Mouse (Mus musculus) spleen, adult 12 weeks (tissue): Measurements from ENCODE around the gene Desi1.

Source experiments
- DNase-seq: peaks from one replicate; pipeline ENCODE4 v3.0.0; 2022; ENCODE audit warnings: low spot score

Desi1 gene

DNA sequence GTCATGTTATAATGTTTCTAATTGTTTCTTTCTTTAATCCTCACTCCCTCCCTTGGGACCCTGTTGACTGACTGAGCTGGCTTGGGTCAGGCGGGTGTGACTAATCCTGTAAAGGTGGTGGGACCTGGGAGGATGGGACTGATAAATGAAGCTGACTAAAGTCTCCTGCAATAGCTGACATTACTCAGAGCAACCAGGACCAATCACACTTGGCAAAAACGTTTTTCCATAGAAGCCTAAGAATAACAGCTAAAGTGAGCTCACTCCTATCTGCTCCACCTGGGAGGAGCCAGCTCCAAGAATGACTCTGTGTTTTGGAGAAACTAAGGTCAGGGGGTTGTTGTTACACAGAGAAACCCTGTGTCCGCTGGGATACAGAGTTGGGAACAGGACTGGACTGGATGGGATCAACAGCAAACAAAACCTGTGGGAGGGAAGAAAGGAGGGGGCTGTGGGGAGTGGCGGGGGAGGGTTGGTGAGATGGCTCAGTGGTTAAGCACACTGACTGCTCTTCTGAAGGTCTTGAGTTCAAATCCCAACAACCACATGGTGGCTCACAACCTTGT is 68.6 kb downstream of the Desi1 start:
- DNase-seq, result no peak

DNA sequence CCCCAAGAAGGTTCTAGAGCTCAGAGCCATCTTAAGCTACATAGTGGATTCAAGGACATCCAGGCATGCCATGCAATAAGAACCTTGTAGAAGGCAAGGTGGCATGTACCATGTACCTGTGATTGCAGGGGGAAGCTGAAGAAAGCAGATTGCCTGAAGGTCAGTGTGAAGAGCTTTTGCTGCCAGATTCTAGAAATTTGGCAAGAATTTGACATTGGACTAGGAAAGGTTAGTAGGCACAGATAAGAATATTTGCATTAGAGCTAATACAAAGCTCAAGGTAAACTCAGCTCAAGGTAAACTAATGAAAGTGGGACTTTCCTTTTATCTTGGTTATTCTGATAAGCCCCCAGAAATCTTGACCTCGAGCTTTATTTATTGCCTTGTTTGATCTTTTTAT is 69.4 kb downstream of the Desi1 start:
- no peak for DNase-seq

DNA sequence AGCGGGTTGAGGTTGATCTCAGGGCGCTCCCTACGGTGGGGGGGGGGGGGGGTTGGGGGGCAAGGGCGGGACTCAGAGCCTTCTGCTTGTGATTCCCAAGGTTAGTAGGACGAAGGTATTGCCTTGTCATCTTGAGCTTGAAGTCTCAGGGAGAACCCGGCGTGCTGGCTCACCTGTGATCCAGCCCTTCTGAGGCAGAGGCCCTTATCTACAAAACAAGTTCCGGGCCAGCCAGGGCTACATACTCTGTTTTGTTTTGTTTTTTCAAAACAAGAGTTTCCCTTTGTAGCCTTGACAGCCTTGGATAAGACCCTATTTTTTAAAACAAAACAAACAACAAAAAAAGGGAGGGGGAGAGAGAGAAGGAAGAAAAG is 72.6 kb downstream of the Desi1 start:
- no peak for DNase-seq

DNA sequence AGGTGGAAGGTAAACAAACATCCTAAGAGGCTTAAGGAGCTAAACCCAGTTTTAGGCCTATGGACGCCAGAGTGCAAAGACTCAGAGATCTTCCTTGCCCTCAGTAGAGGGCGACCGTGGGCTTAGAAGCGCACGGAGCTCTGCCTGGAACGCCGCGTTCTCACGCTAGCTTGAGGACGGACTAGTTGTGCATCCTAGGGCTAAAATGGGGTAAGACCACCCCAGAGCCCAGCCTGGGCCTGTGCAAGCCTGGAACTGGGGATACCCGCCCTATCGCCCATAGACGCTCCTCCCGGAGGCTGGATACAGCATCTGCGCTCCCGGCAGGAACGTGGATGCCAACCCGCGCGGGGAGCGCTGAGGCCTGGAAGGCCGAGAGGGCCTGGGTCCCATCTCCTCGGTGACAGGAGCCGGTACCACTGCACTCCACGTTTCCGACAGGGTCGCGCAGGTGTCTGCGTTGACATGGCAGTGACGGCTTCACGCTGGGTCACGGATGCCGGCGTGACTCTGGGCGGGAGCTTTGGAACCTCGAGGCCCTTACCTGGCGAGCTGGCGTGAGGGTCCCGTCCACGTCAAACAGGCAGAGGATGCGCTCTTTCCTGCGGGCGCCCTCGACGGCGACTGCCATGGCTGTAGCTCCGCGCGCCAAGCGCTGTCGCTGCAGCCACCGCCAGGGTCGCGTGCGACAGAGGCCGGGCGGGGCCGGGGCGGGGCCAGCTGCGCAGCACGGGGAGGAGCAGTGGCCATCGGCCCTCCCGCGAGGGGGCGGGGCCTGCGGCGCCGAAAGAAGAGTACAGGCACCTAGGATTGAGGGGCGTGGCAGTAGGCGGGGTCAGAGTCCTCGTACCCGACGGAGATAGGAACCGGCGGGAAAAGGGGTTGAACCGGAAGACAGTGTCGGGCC is 73.2 kb downstream of the Desi1 start, which contains the start of gene Pmm1:
Gene Pmm1, minus strand, starts transcription at position 760 of the 907 bp plus-strand sequence.
- peak; percentile 99 for DNase-seq

DNA sequence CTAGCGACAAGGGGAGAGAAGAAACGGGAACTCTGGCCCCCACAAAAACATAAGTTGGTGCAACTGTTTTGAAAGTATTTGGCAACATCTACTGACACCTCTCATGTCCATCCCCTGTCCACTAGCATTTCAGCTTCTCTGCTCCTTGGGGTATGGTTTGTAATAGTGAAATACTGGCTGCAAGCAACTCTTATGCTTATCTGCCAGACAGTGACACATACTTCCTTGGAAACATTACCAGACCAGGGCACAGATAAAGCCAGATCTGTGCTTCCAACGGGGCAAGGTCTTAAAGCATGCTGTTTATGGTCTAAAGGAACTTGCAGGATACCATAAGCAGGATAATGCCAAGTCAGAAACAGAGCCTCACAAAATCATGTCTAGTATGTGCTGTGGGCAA is 74.8 kb downstream of the Desi1 start:
- no peak for DNase-seq

DNA sequence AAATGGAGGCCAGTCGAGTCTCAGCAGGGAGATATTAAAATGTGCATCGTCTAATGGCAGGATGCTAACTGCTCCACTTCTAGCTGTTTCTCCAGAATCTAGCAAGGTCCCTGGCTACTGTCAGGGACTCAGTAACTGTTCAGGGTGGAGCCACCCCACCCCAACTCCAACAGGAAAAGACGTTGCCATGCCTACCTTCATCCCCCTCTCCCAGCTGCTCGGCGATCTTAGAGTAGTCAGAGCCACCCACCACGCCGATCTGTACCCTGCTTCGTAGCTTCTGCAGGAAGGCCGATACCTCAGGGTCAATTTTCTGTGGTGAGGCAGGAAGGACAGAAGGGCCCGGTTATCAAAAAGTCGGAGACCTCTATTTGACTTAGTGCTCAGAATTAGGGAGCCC is 76.1 kb downstream of the Desi1 start:
- no peak for DNase-seq

DNA sequence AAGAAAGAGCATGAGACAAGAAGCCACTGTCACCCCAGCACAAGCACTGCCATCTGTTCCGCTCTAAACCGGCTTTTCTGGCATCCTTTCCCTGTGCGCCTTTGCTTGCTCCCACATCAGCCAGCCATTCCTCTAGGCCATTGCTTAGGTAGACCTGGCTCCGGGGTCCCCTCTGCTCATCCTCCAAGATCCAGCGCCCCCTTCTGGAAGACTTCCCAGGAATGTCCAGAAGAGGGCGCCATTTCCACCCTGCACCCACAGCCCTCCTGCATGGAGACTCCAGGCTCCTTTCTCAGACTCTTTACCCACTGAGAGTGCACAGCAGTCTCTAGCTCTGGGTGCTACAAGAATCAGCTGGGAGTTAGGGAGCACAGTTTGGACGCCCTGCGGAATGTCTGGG is 77.2 kb downstream of the Desi1 start:
- peak; percentile 35 for DNase-seq

DNA sequence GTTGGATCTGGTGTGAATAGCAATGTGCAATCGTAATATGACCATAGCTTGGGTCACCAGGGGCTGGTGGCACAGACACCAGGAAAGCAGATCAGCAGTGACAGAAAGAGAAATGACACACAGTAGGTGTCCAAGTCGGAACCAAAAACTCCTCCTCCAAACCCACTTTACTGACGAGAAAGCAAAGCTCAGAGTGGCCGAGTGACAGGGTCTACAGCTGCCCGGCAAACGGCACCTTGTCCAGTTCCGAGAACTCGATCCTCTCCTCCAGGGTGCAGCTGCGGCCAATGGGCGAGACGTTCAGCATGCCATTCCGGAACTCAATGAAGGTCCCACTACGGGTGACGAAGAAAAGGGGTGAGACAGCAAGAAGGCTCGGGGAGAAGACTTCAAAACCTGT is 78.2 kb downstream of the Desi1 start:
- no peak for DNase-seq

DNA sequence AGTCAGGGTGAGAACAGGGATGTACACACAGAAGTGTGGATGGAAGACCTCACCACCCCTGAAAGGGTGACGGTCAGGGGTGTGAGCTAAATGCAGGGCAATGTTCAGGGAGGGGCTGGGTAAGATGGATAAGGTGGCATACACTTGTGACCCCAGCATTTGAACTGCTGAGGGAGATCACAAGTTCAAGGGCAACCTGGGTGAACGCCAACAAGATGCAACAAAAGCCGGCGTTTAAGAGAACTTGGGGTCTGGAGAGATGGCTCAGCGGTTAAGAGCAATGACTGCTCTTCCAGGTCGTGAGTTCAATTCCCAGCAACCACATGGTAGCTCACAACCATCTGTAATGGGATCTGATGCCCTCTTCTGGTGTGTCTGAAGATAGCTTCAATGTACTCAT is 78.9 kb downstream of the Desi1 start:
- no peak for DNase-seq

DNA sequence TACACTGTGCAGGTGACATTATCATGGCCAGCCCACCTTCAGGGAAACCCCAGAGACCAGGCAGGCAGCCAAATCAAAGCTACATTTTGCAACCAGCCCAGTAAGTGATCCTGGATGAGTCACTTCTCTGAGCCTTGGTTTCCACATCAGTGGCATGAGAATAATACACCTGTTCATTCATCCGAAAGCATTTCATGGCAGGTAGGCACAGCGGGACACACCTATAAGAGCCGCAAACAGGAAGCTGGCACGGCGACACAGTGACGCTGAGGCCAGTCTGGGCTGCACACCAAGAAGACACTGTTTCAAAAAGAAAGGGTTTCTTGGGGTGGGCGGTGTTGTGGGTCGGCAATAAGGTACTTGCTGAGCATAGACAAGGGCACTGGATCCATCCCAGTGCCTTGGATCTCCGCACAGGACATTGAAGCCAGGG is 79.5 kb downstream of the Desi1 start:
- DNase-seq, result no peak

DNA sequence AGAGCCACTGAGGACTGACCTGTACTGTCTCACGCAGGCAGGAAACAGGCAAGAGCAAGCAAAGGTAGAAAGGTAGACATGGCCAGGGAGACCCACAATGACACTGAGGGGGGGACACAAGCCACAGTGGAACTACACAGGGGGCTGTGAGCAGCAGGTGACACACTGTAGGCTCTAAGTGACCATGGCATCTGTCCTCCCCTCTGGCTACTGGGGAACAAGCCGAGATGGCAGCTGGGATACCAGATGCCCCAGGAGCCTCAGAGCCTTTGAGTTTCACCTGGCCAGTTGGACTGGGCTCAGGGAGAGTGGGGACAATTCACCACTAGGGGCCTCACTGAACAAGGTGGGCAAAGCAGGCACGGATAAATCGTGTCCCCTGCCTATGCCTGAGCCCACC is 81.4 kb downstream of the Desi1 start:
- no peak for DNase-seq

DNA sequence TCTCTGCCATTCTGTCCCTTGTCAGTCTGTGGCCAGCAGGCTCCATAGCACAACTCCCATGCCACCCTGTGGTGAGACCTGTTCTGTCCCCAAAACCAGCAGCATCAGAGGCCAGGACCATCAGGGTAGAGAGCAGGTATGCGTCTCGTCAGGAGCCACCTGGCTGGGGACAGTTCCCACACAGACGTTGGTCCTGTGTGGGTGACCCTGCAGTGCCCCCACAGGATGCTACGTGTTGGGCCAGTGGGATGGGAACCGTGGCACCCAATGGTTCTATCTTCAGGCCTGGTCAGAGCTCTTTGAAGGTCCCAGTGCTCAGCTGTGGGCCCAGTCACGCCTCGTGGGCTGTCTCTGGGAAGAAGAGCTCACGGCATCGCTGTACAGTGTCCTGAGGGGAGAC is 82.5 kb downstream of the Desi1 start:
- no peak for DNase-seq

DNA sequence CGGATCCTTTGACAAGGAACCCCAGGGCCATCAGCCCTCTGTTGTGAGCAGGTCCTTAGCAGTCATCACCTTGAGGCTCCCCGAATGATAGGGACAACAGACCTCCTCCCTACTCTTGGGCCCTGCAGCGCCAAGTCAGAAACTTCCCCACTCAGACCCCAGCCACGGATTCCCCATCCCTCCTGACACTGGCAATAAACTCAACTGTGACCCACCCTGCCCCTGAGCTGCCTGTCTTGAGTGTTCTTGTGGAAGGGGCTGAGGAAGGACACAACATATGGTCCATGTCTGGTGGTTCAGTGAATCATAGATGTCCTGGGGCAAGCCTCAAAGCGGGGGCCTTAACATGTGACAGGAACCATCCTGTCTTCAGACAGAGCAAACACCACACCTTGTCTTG is 82.9 kb downstream of the Desi1 start:
- DNase-seq, result no peak

DNA sequence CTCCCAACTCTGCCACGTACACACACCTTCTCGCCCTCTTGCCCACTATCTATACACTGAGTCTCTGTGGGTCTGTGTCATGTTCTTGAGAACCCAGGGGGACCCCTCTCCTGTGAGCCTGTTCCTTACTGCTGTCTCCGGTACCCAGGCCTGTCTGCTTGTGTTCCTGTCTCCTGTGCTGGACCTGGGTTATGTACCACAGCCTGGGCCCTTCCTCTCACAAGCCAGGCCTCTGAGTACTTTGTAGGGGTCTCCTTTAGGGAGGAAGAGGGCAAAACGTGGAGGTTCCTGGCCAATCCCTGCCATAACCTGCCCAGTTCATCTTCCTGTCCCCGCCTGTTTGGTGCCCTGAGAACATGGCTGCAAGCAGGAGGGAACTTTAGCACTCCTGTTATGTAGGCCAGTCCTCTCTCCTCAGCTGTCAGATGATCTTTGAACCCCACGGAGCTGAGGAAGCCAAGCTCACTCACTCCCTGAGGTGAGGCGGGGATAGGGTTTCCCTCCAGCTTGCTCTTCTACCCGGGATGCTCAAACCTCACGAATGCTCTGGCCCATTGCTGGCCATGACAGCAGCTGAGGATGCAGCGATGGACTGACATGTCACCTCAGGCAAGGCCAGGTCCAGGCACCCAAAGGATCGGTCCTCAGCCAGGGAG is 84.1 kb downstream of the Desi1 start:
- DNase-seq, result no peak

DNA sequence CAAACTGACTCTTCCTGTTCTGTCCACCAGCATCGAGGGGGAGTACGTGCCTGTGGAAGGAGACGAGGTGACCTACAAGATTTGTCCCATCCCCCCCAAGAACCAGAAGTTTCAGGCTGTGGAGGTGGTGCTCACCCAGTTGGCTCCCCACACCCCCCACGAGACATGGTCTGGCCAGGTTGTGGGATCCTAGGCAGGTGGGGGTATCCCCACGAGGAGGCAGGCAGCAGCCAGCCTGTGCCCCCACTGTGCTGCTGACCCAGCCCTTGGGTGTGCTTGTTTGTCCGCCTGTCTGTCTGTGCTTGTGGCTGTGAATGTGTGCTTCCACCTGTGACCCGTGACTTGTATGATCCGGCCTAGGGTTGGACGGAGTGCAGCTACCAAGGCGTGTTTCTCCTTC is 84.6 kb downstream of the Desi1 start:
- DNase-seq, result no peak

DNA sequence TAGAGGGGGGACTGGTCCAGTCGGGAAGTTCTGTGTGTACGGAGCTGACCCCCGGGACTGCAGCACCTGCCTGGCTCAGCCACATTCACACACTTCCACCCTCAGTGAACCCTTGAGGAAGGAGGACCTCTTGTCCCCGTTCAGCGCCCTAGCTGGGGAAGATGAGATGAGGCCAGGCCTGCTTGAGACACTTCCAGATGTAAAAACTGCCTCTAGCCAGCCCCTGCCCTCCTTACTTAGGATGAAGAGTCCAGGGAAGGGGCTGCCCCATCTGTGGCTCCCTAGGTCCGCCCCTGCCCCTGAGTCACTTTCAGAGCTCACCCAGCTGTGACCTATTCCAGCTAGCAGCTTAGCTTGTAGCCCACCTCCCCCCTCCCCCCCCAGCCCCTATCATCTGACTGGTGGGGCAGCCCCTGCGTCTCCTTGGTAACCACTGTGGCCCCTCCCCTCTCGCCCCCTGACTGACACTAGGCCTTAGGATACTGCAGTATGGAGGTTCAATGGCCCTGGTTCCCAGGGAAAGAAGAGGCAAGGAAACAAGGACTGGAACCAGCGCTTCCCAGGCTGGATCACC is 90.4 kb downstream of the Desi1 start:
- DNase-seq, result no peak
